Mouse (Mus musculus) liver, embryonic 14.5 days (tissue): ENCODE data around the gene Phyh. TPM values are rescaled to one million over a fixed set of nuclear protein-coding genes. Genes with fewer than 3 reads are reported as not detected.

ENCODE experiments used
- ATAC-seq: fragments of 200-750 bp; cut with Nextera tagmentation; 2 replicates; pipeline ENCODE4 v1.8.0; 2017; ENCODE audit warnings: moderate number of reproducible peaks, mild to moderate bottlenecking, moderate library complexity; ENCODE audit not compliant: insufficient read depth
- DNase-seq, 3 experiments: peaks; one replicate each; pipeline ENCODE4 v3.0.0-alpha.2; 2012 to 2013; ENCODE audit warnings: low read depth in 3 of 3, low spot score in 3 of 3
- H3K27ac ChIP-seq: fragments of 300-500 bp; sonication (generic); 2 replicates; pipeline ENCODE4 v1.5.1; 2014; ENCODE audit warnings: moderate library complexity, mild to moderate bottlenecking, control low read depth, inconsistent platforms
- H3K27me3 ChIP-seq: fragments of 300-500 bp; sonication (generic); 2 replicates; pipeline ENCODE4 v1.6.1; 2014; ENCODE audit warnings: mild to moderate bottlenecking, low read length, moderate library complexity; ENCODE audit not compliant: control insufficient read depth, insufficient read depth
- H3K36me3 ChIP-seq: fragments of 300-500 bp; sonication (generic); replicated peaks from 2 replicates; pipeline ENCODE4 v1.6.1; 2014; ENCODE audit warnings: low read depth; ENCODE audit not compliant: control insufficient read depth, insufficient read depth
- H3K4me1 ChIP-seq, 2 experiments: fragments of 200-500 bp in 1 of 2; fragments of 300-500 bp in 1 of 2; sonication (generic) in 1 of 2; replicated peaks; 2 replicates each; pipeline ENCODE4 v1.6.1; 2012 to 2014; ENCODE audit warnings: antibody characterized with exemption in 1 of 2, inconsistent platforms in 1 of 2, low read length in 1 of 2; ENCODE audit not compliant: control insufficient read depth in 2 of 2, insufficient read depth in 2 of 2
- H3K4me2 ChIP-seq: fragments of 300-500 bp; sonication (generic); 2 replicates; pipeline ENCODE4 v1.6.1; 2014; ENCODE audit warnings: low read depth, mild to moderate bottlenecking, control low read depth, moderate library complexity
- H3K4me3 ChIP-seq, 2 experiments: fragments of 200-500 bp in 1 of 2; fragments of 300-500 bp in 1 of 2; sonication (generic) in 1 of 2; 2 replicates each; pipeline ENCODE4 v1.5.1; 2012 to 2014; ENCODE audit warnings: low read depth in 2 of 2, low read length in 2 of 2, mild to moderate bottlenecking in 2 of 2, control low read depth in 1 of 2, inconsistent platforms in 1 of 2, moderate library complexity in 1 of 2; ENCODE audit not compliant: insufficient read depth in 1 of 2
- H3K9ac ChIP-seq: fragments of 300-500 bp; sonication (generic); replicated peaks from 2 replicates; pipeline ENCODE4 v1.6.1; 2014; ENCODE audit warnings: mild to moderate bottlenecking, control low read depth, moderate library complexity
- H3K9me3 ChIP-seq: fragments of 300-500 bp; sonication (generic); 2 replicates; pipeline ENCODE4 v1.6.1; 2016; ENCODE audit warnings: low read length, mixed read lengths; ENCODE audit not compliant: control insufficient read depth
- CTCF ChIP-seq: IDR thresholded peaks from 2 replicates; pipeline ENCODE4 v1.5.1; 2016; ENCODE audit warnings: antibody characterized with exemption, low read depth, control low read depth
- EP300 ChIP-seq: IDR thresholded peaks from 2 replicates; pipeline ENCODE4 v1.6.1; 2016; ENCODE audit warnings: antibody characterized with exemption, low read depth
- WGBS: fragments of 180-500 bp; shearing (Covaris S2); extraction: QIAGEN DNeasy Blood & Tissue Kit; methylation state at CpG from one replicate; pipeline ENCODE4 v1.1.7; 2014; ENCODE audit not compliant: insufficient replicate concordance; 5-methylcytosine and 5-hydroxymethylcytosine counted together
- polyA plus RNA-seq, 2 experiments: library from polyadenylated mRNA; depleted of rRNA in 1 of 2; stranded (reverse) in 1 of 2; unstranded in 1 of 2; fragments of >200 nt; fragmentation: Nextera tagmentation in 1 of 2; extraction: Ambion mirVana in 1 of 2; gene quantifications; 2 replicates each; pipeline versions ENCODE4 v1.2.1 to v1.2.3; 2012 to 2014

Gene Phyh
- polyA plus RNA-seq, 2 experiments = 38.8 to 63.8 TPM

- peaks cover 0 to 8% of the 10 kb centered on the region in 2 experiments; a peak in 2 of 4 replicates for H3K4me1 ChIP-seq
- TF ChIP-seq CTCF (no peak), EP300 (no peak)
- no peak overlapping the region for H3K27ac ChIP-seq
- H3K36me3 ChIP-seq = no peaks in the 10 kb centered on the region
- no peak for ATAC-seq
- H3K27me3 ChIP-seq = no peaks in the 10 kb centered on the region
- no peak overlapping the region for H3K9ac ChIP-seq
- DNase-seq = no peak
- 65% methylated on average over 7 of the region's 7 CpGs for WGBS
- no peaks in the 10 kb centered on the region for H3K9me3 ChIP-seq
- no peak overlapping the region for H3K4me2 ChIP-seq
- H3K4me3 ChIP-seq = no peak overlapping the region
Observed at GRCm38 (mm10) chr2:4913949-4914348, 4.9 kb upstream of the Phyh start.

GRCm38 (mm10) chr2:4916037-4916436 is 2.8 kb upstream of the Phyh start:
- no peak overlapping the region for H3K9ac ChIP-seq
- no peak for TF ChIP-seq EP300
- TF ChIP-seq CTCF = no peak
- H3K4me3 ChIP-seq = no peak overlapping the region
- no peak overlapping the region for H3K27ac ChIP-seq
- no peaks in the 10 kb centered on the region for H3K36me3 ChIP-seq
- H3K9me3 ChIP-seq = no peaks in the 10 kb centered on the region
- H3K27me3 ChIP-seq = no peaks in the 10 kb centered on the region
- DNase-seq = no peak
- H3K4me1 ChIP-seq = peaks cover 0 to 10% of the 10 kb centered on the region in 2 experiments; a peak in 2 of 4 replicates
- WGBS = 63% methylated on average over 6 of the region's 6 CpGs
- H3K4me2 ChIP-seq = no peak overlapping the region
- ATAC-seq = no peak

- Histone ChIP-seq H3K27ac (no peak overlapping the region), H3K27me3 (no peaks in the 10 kb centered on the region), H3K4me3 (no peak overlapping the region), H3K4me2 (peak overlapping the region; percentile 23), H3K9me3 (no peaks in the 10 kb centered on the region), H3K9ac (no peak overlapping the region), H3K36me3 (no peaks in the 10 kb centered on the region), H3K4me1 (peaks cover 0 to 10% of the 10 kb centered on the region in 2 experiments; a peak in 2 of 4 replicates)
- DNase-seq (peak; percentile 27 to 44 (median 28)), ATAC-seq (peak; percentile 29; the same call in 1 of the 2 replicates)
- WGBS = 8% methylated on average over 8 of the region's 8 CpGs
- TF ChIP-seq EP300 (no peak), CTCF (peak; percentile 82)
Observed at GRCm38 (mm10) chr2:4917326-4918021, 1.3 kb upstream of the Phyh start.

- ATAC-seq = no peak
- H3K4me1 ChIP-seq = peaks cover 0 to 10% of the 10 kb centered on the region in 2 experiments; a peak in 2 of 4 replicates
- no peaks in the 10 kb centered on the region for H3K9me3 ChIP-seq
- no peak overlapping the region for H3K4me3 ChIP-seq
- H3K27me3 ChIP-seq = no peaks in the 10 kb centered on the region
- no peaks in the 10 kb centered on the region for H3K36me3 ChIP-seq
- H3K4me2 ChIP-seq = no peak overlapping the region
- DNase-seq = no peak
- TF ChIP-seq CTCF (no peak), EP300 (no peak)
- H3K9ac ChIP-seq = no peak overlapping the region
- H3K27ac ChIP-seq = no peak overlapping the region
- WGBS = 61% methylated on average over 5 of the region's 5 CpGs
Observed at GRCm38 (mm10) chr2:4921019-4921418, 2.2 kb downstream of the Phyh start.

- no peak overlapping the region for H3K9ac ChIP-seq
- peak in 1 of 3 experiments; percentile 12 for DNase-seq
- no peak for TF ChIP-seq CTCF
- no peak for TF ChIP-seq EP300
Observed at GRCm38 (mm10) chr2:4922476-4923164, 3.8 kb downstream of the Phyh start.

More at GRCm38 (mm10) chr2:4922476-4923164, 3.8 kb downstream of the Phyh start:
- Histone ChIP-seq H3K4me1 (peaks cover 0 to 7% of the 10 kb centered on the region in 2 experiments; a peak in 2 of 4 replicates), H3K4me3 (no peak overlapping the region), H3K27me3 (no peaks in the 10 kb centered on the region), H3K27ac (peak overlapping the region; percentile 23; the same call in 1 of the 2 replicates), H3K9me3 (no peaks in the 10 kb centered on the region), H3K36me3 (no peaks in the 10 kb centered on the region), H3K4me2 (0 out of 2 replicates have a peak overlapping the region, but pooled peaks have one; percentile 11)
- WGBS = 49% methylated on average over 7 of the region's 7 CpGs
- ATAC-seq = peak; percentile 27; the same call in 1 of the 2 replicates
